Mouse (Mus musculus) hindbrain, embryonic 12.5 days (tissue): ENCODE measurements around the gene Fam166a. TPM values are rescaled to one million over a fixed set of nuclear protein-coding genes. Genes with fewer than 3 reads are reported as not detected.

Experiments used
- ATAC-seq: fragments of 200-750 bp; cut with Nextera tagmentation; 2 replicates; pipeline ENCODE4 v1.8.0; 2017; ENCODE audit warnings: moderate TSS enrichment; ENCODE audit not compliant: low FRiP score
- H3K27ac ChIP-seq: fragments of 300-500 bp; sonication (generic); 2 replicates; pipeline ENCODE4 v1.5.1; 2016; ENCODE audit warnings: mild to moderate bottlenecking
- H3K27me3 ChIP-seq: fragments of 300-500 bp; sonication (generic); 2 replicates; pipeline ENCODE4 v1.6.1; 2016; ENCODE audit warnings: mild to moderate bottlenecking
- H3K36me3 ChIP-seq: fragments of 300-500 bp; sonication (generic); 2 replicates; pipeline ENCODE4 v1.6.1; 2016; ENCODE audit warnings: mild to moderate bottlenecking
- H3K4me1 ChIP-seq: fragments of 300-500 bp; sonication (generic); 2 replicates; pipeline ENCODE4 v1.6.1; 2016
- H3K4me2 ChIP-seq: fragments of 300-500 bp; sonication (generic); replicated peaks from 2 replicates; pipeline ENCODE4 v1.6.1; 2016; ENCODE audit warnings: mild to moderate bottlenecking
- H3K4me3 ChIP-seq: fragments of 300-500 bp; sonication (generic); 2 replicates; pipeline ENCODE4 v1.5.1; 2016; ENCODE audit warnings: mild to moderate bottlenecking
- H3K9ac ChIP-seq: fragments of 300-500 bp; sonication (generic); 2 replicates; pipeline ENCODE4 v1.6.1; 2016; ENCODE audit warnings: mild to moderate bottlenecking, moderate library complexity
- H3K9me3 ChIP-seq: fragments of 300-500 bp; sonication (generic); replicated peaks from 2 replicates; pipeline ENCODE4 v1.6.1; 2016; ENCODE audit warnings: mild to moderate bottlenecking
- WGBS: fragments of 180-500 bp; shearing (Covaris S2); methylation state at CpG from one replicate; pipeline ENCODE4 v1.1.7; 2016; 5-methylcytosine and 5-hydroxymethylcytosine counted together
- polyA plus RNA-seq: library from polyadenylated mRNA; unstranded; fragments of >200 nt; fragmentation: Nextera tagmentation; extraction: Ambion mirVana; gene quantifications from 2 replicates; pipeline ENCODE4 v1.2.1, GENCODE M21; 2016

Fam166a gene
- polyA plus RNA-seq, 1 experiment from 2014 or later, result 0.19 TPM

GRCm38 (mm10) chr2:25267746-25268309 lies 49.3 kb downstream of the Fam166a start:
- Histone ChIP-seq H3K4me1 (peaks cover 62% of the 10 kb centered on the region), H3K4me2 (0 out of 2 replicates have a peak overlapping the region, but pooled peaks have one; percentile 11), H3K27ac (no peak overlapping the region), H3K9ac (no peak overlapping the region), H3K4me3 (no peak overlapping the region), H3K27me3 (peaks cover 23% of the 10 kb centered on the region), H3K36me3 (peaks cover 19% of the 10 kb centered on the region), H3K9me3 (no peaks in the 10 kb centered on the region)
- ATAC-seq, result no peak
- WGBS, result 73% methylated on average over 4 of the region's 4 CpGs

Other genes starting within 250 kb of the Fam166a start
- 141 and 148 TPM in 2 replicates for gene Mrpl41, start 243.6 kb upstream of the Fam166a start, polyA plus RNA-seq
- 3.8 and 5.0 TPM in 2 replicates for gene Pnpla7, start 242.7 kb upstream of the Fam166a start, polyA plus RNA-seq
- 108 and 115 TPM in 2 replicates for gene Nsmf, start 164.4 kb upstream of the Fam166a start, polyA plus RNA-seq
- gene Entpd8, start 138.4 kb upstream of the Fam166a start, polyA plus RNA-seq, result not detected in 2 replicates
- gene Noxa1, start 123.6 kb upstream of the Fam166a start, polyA plus RNA-seq, result 0.14 and 0.22 TPM in 2 replicates
- 70.9 and 76.4 TPM in 2 replicates for gene Nrarp, start 38.0 kb upstream of the Fam166a start, polyA plus RNA-seq
- 1.8 and 2.4 TPM in 2 replicates for gene Tor4a, start 21.9 kb upstream of the Fam166a start, polyA plus RNA-seq
- gene Nelfb, start 7.3 kb upstream of the Fam166a start, polyA plus RNA-seq, result 107 and 117 TPM in 2 replicates
- not detected in 2 replicates for gene Stpg3, start 4.1 kb upstream of the Fam166a start, polyA plus RNA-seq
- 391 and 416 TPM in 2 replicates for gene Tubb4b, start 6.0 kb downstream of the Fam166a start, polyA plus RNA-seq
- not detected in 2 replicates for gene Slc34a3, start 15.6 kb downstream of the Fam166a start, polyA plus RNA-seq
- gene Rnf224, start 18.0 kb downstream of the Fam166a start, polyA plus RNA-seq, result not detected in 2 replicates
- gene Rnf208, start 23.5 kb downstream of the Fam166a start, polyA plus RNA-seq, result 37.8 and 40.5 TPM in 2 replicates
- not detected in 2 replicates for gene Cysrt1, start 23.7 kb downstream of the Fam166a start, polyA plus RNA-seq
- gene AL732309.1, start 28.1 kb downstream of the Fam166a start, polyA plus RNA-seq, result 3.5 and 6.2 TPM in 2 replicates
- 16.5 and 18.6 TPM in 2 replicates for gene Tmem203, start 36.7 kb downstream of the Fam166a start, polyA plus RNA-seq
- 13.2 and 14.9 TPM in 2 replicates for gene Tprn, start 43.9 kb downstream of the Fam166a start, polyA plus RNA-seq
- gene Ssna1, start 53.7 kb downstream of the Fam166a start, polyA plus RNA-seq, result 195 and 201 TPM in 2 replicates
- gene Anapc2, start 53.7 kb downstream of the Fam166a start, polyA plus RNA-seq, result 147 and 152 TPM in 2 replicates
- not detected in 2 replicates for gene Tmem210, start 69.4 kb downstream of the Fam166a start, polyA plus RNA-seq
- gene Lrrc26, start 71.2 kb downstream of the Fam166a start, polyA plus RNA-seq, result not detected in 2 replicates
- 6.3 and 6.9 TPM in 2 replicates for gene Grin1, start 100.4 kb downstream of the Fam166a start, polyA plus RNA-seq
- gene Man1b1, start 113.6 kb downstream of the Fam166a start, polyA plus RNA-seq, result 73.5 and 78.8 TPM in 2 replicates
- 21.9 and 23.5 TPM in 2 replicates for gene Dpp7, start 137.6 kb downstream of the Fam166a start, polyA plus RNA-seq
- gene Uap1l1, start 146.9 kb downstream of the Fam166a start, polyA plus RNA-seq, result 5.7 and 7.9 TPM in 2 replicates
- gene Sapcd2, start 153.6 kb downstream of the Fam166a start, polyA plus RNA-seq, result 31.9 and 41.4 TPM in 2 replicates
- gene Entpd2, start 177.1 kb downstream of the Fam166a start, polyA plus RNA-seq, result 0.22 and 0.46 TPM in 2 replicates
- 216 and 225 TPM in 2 replicates for gene Npdc1, start 180.6 kb downstream of the Fam166a start, polyA plus RNA-seq
- gene Fut7, start 204.5 kb downstream of the Fam166a start, polyA plus RNA-seq, result 0.53 TPM in 1 of 2 replicates, not detected in the other
- gene Abca2, start 210.0 kb downstream of the Fam166a start, polyA plus RNA-seq, result 10.1 and 10.6 TPM in 2 replicates
- 2.3 and 2.4 TPM in 2 replicates for gene Clic3, start 238.1 kb downstream of the Fam166a start, polyA plus RNA-seq
- gene Paxx, start 242.3 kb downstream of the Fam166a start, polyA plus RNA-seq, result 41.6 and 49.4 TPM in 2 replicates